Mouse (Mus musculus): Measurements from ENCODE around the gene Hmga1b. TPM values are rescaled to one million over a fixed set of nuclear protein-coding genes. Genes with fewer than 3 reads are reported as not detected.

Hmga1b gene
- polyA plus RNA-seq, 1 experiment, result 0.55 TPM

DNA sequence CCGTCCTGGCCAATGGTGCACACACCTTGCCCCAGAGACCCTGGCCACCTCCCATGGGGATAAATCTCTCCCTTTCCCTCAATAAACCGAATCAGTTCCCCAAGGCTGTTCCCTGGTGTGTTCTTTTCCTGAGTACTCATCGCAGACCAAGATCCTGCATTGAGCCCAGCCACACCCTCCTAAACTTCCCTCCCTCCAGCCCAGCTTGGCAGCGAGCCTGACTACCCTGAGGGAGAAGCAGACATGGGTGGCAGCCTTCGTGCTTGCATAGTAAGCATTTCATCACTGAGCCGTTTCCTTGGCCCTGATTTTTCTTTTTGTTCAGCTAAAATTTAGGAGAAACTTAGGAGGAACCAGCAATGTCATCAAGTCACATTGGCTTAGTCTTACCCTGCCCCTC lies 29.1 kb upstream of the Hmga1b start:
- DNase-seq, result peak; percentile 76

DNA sequence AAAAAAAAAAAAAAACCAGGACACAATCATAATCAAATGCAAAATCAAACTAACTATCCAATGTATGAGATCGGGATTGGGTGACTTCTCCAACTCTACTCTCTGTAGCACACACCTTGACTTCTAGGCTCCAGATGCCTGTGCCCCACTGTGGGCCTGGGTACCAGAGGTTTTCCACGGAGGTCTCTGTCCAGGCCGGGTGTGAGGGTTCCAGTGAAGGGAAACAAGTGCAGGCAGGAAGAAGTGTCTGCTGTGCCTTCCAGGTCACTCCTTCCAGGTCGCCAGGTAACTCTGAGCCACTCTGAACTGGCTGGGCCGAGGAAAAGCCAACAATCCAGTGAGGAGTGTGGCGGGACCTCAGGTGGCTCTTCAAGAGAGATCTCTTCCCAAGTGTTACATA lies 26.2 kb upstream of the Hmga1b start:
- H3K4me1 ChIP-seq (ENCODE audit: control insufficient read depth, insufficient read depth, low read length), result peaks cover 8% of the 10 kb centered on the region; the same call in 1 of the 2 replicates

More for the DNA sequence above, 29.1 kb upstream of the Hmga1b start:
- Histone ChIP-seq H3K36me3 (ENCODE audit: control insufficient read depth, insufficient read depth, low read length) (no peaks in the 10 kb centered on the region), H3K27me3 (replicated peaks; ENCODE audit: control insufficient read depth, insufficient read depth, low read length) (no peaks in the 10 kb centered on the region), H3K4me3 (ENCODE audit: insufficient read depth, low read depth, low read length) (no peak overlapping the region), H3K27ac (ENCODE audit: insufficient read depth, low read depth, low read length) (no peak overlapping the region), H3K4me1 (ENCODE audit: control insufficient read depth, insufficient read depth, low read length) (peaks cover 8% of the 10 kb centered on the region; the same call in 1 of the 2 replicates)
- TF ChIP-seq CTCF (conservative IDR thresholded peaks at IDR 0.05; ENCODE audit: insufficient read depth, insufficient read length, low read depth, low read length) (no peak), POLR2A (IDR thresholded peaks at IDR 0.05; ENCODE audit: low read depth, low read length) (no peak)
- 20% methylated on average over 6 of the region's 6 CpGs for WGBS

DNA sequence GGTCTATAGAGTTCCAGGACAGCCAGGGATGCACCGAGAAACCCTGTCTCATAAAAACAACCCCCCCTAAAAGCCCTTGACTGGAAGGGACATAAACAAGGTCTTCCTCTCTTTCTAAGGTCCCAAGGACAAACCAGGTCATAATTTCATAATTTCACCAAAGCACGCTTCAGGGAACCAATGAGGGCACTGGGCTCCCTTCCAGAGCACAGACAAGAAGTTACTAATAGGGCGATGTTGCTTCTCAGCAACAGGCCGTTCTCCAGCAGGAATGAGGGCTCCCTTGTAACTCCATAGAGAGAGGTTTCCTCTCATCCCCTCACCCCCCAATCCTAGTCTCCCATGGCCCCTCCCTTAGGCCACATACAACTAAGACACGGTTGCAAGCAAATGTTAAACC lies 21.6 kb upstream of the Hmga1b start:
- Histone ChIP-seq H3K27me3 (replicated peaks; ENCODE audit: control insufficient read depth, insufficient read depth, low read length) (no peaks in the 10 kb centered on the region), H3K36me3 (ENCODE audit: control insufficient read depth, insufficient read depth, low read length) (no peaks in the 10 kb centered on the region), H3K4me1 (ENCODE audit: control insufficient read depth, insufficient read depth, low read length) (no peaks in the 10 kb centered on the region), H3K27ac (ENCODE audit: insufficient read depth, low read depth, low read length) (no peak overlapping the region), H3K4me3 (ENCODE audit: insufficient read depth, low read depth, low read length) (no peak overlapping the region)
- no peak for TF ChIP-seq CTCF (conservative IDR thresholded peaks at IDR 0.05; ENCODE audit: insufficient read depth, insufficient read length, low read depth, low read length)
- no peak for TF ChIP-seq POLR2A (IDR thresholded peaks at IDR 0.05; ENCODE audit: low read depth, low read length)
- no peak for DNase-seq
- WGBS, result 91% methylated on average over 5 of the region's 5 CpGs

More for the DNA sequence above, 26.2 kb upstream of the Hmga1b start:
- Histone ChIP-seq H3K4me3 (ENCODE audit: insufficient read depth, low read depth, low read length) (no peak overlapping the region), H3K36me3 (ENCODE audit: control insufficient read depth, insufficient read depth, low read length) (no peaks in the 10 kb centered on the region), H3K27me3 (replicated peaks; ENCODE audit: control insufficient read depth, insufficient read depth, low read length) (no peaks in the 10 kb centered on the region), H3K27ac (ENCODE audit: insufficient read depth, low read depth, low read length) (no peak overlapping the region)
- no peak for DNase-seq
- no peak for TF ChIP-seq CTCF (conservative IDR thresholded peaks at IDR 0.05; ENCODE audit: insufficient read depth, insufficient read length, low read depth, low read length)
- TF ChIP-seq POLR2A (IDR thresholded peaks at IDR 0.05; ENCODE audit: low read depth, low read length), result no peak
- 79% methylated on average over 6 of the region's 6 CpGs for WGBS

DNA sequence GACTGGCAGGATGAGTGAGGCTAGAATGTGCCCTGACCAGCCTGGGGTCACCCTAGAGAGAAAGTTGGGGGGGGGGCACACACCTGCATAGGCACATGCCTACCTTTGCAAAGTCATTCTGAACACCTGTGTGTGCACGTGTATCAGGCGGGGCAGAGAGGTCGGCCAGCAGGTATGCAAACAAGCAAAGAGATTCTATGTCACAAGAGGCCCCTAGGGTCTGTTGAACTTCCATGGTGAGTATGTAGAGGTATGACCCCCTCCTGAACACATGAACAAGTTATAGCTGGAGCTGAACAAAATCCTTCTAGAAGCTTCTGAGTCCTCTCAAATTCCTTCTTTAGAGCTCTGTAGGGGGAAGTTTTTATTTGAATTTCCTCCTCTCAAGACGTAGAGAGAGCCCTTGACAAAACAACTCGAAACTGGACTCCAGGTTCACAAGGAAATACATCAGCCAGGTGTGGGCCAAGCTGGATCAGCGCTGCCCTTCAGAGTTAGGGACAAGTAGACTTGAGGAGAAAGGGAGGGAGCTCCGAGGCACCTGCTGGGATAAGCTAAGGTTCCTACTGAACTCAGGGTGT lies 18.4 kb upstream of the Hmga1b start:
- no peak for DNase-seq
- 74% methylated on average over 7 of the region's 7 CpGs for WGBS
- TF ChIP-seq CTCF (conservative IDR thresholded peaks at IDR 0.05; ENCODE audit: insufficient read depth, insufficient read length, low read depth, low read length) (no peak), POLR2A (IDR thresholded peaks at IDR 0.05; ENCODE audit: low read depth, low read length) (no peak)
- Histone ChIP-seq H3K4me1 (ENCODE audit: control insufficient read depth, insufficient read depth, low read length) (0 out of 2 replicates have a peak, but pooled peaks cover 4% of the 10 kb centered on the region), H3K27me3 (replicated peaks; ENCODE audit: control insufficient read depth, insufficient read depth, low read length) (no peaks in the 10 kb centered on the region), H3K27ac (ENCODE audit: insufficient read depth, low read depth, low read length) (no peak overlapping the region), H3K4me3 (ENCODE audit: insufficient read depth, low read depth, low read length) (no peak overlapping the region), H3K36me3 (ENCODE audit: control insufficient read depth, insufficient read depth, low read length) (no peaks in the 10 kb centered on the region)

DNA sequence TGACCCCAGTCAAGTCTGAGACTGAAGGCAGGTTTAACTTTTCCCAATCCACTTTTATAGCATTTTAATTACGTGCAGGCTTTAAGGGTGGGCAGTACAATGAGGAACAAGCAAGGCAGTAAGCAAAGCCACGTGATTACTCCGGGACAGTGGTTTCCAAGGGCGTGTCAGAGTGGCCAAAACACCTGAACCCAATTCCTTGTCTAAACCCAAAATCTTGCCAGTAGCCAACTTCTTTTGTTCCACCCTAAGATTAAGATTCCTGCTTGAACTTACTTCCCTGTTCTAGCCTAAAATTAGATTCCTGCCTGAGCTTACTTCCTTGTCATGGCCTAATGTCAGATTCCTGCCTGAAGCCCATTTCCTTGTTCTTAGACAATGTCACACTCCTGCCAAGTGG lies 14.6 kb upstream of the Hmga1b start:
- Histone ChIP-seq H3K4me1 (ENCODE audit: control insufficient read depth, insufficient read depth, low read length) (0 out of 2 replicates have a peak, but pooled peaks cover 4% of the 10 kb centered on the region), H3K27me3 (replicated peaks; ENCODE audit: control insufficient read depth, insufficient read depth, low read length) (no peaks in the 10 kb centered on the region), H3K36me3 (ENCODE audit: control insufficient read depth, insufficient read depth, low read length) (no peaks in the 10 kb centered on the region), H3K4me3 (ENCODE audit: insufficient read depth, low read depth, low read length) (no peak overlapping the region), H3K27ac (ENCODE audit: insufficient read depth, low read depth, low read length) (peak overlapping the region; percentile 75)
- peak; percentile 38 for DNase-seq
- 61% methylated on average over 4 of the region's 4 CpGs for WGBS
- TF ChIP-seq POLR2A (IDR thresholded peaks at IDR 0.05; ENCODE audit: low read depth, low read length) (no peak), CTCF (conservative IDR thresholded peaks at IDR 0.05; ENCODE audit: insufficient read depth, insufficient read length, low read depth, low read length) (no peak)

DNA sequence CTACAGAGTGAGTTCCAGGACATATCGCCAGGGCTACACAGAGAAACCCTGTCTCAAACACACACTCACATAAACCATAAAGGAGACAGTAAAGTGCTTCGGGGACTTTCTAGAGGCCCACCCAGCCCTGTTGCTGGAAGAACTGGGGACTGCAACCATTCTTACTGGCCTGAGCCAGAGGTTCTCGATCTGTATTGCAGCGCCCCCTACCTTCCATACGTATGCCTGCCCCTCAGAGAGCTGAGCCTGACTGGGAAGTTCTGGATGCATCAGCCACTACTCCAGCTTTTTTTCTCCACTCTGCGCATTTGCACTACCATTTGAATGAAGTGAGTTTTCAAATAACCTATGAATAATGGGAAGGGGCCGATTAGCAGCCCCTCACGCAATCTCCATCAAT lies 13.2 kb upstream of the Hmga1b start:
- Histone ChIP-seq H3K36me3 (ENCODE audit: control insufficient read depth, insufficient read depth, low read length) (no peaks in the 10 kb centered on the region), H3K27me3 (replicated peaks; ENCODE audit: control insufficient read depth, insufficient read depth, low read length) (no peaks in the 10 kb centered on the region), H3K4me1 (ENCODE audit: control insufficient read depth, insufficient read depth, low read length) (0 out of 2 replicates have a peak, but pooled peaks cover 4% of the 10 kb centered on the region), H3K27ac (ENCODE audit: insufficient read depth, low read depth, low read length) (no peak overlapping the region), H3K4me3 (ENCODE audit: insufficient read depth, low read depth, low read length) (no peak overlapping the region)
- TF ChIP-seq POLR2A (IDR thresholded peaks at IDR 0.05; ENCODE audit: low read depth, low read length), result no peak
- TF ChIP-seq CTCF (conservative IDR thresholded peaks at IDR 0.05; ENCODE audit: insufficient read depth, insufficient read length, low read depth, low read length), result peak; percentile 73
- WGBS, result 68% methylated on average over 8 of the region's 8 CpGs
- DNase-seq, result peak; percentile 57

DNA sequence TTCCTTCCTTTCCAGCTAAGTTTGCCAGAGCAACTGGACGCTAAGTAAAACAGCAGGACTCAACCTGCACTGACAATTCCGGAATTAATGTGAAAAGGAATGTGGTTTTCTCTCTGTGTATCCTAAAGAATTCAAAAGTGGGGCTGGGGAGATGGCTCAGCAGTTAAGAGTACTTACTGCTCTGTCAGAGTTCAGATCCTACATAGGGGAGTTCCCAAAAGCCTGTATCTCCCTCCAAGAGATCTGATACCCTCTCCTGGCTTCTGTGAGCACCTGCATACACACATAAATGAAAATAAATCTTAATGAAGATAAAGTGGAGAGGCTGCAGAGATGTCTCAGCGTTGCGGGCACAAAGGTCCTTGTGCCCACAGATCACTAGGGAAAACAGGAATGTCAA lies 11.0 kb upstream of the Hmga1b start:
- 0 out of 2 replicates have a peak, but pooled peaks cover 4% of the 10 kb centered on the region for H3K4me1 ChIP-seq (ENCODE audit: control insufficient read depth, insufficient read depth, low read length)
- no peaks in the 10 kb centered on the region for H3K36me3 ChIP-seq (ENCODE audit: control insufficient read depth, insufficient read depth, low read length)
- 69% methylated on average over 4 of the region's 4 CpGs for WGBS
- no peak overlapping the region for H3K27ac ChIP-seq (ENCODE audit: insufficient read depth, low read depth, low read length)
- DNase-seq, result no peak
- TF ChIP-seq POLR2A (IDR thresholded peaks at IDR 0.05; ENCODE audit: low read depth, low read length) (no peak), CTCF (conservative IDR thresholded peaks at IDR 0.05; ENCODE audit: insufficient read depth, insufficient read length, low read depth, low read length) (no peak)
- H3K27me3 ChIP-seq (replicated peaks; ENCODE audit: control insufficient read depth, insufficient read depth, low read length), result no peaks in the 10 kb centered on the region
- H3K4me3 ChIP-seq (ENCODE audit: insufficient read depth, low read depth, low read length), result no peak overlapping the region
